Mouse (Mus musculus): ENCODE results near the gene Pde6b. TPM values are rescaled to one million over a fixed set of nuclear protein-coding genes. Genes with fewer than 3 reads are reported as not detected.

Pde6b gene
- total RNA-seq (2021) = not detected
- long read RNA-seq, experiment 1 = 0 reads
- long read RNA-seq, experiment 2 = 0 reads

DNA sequence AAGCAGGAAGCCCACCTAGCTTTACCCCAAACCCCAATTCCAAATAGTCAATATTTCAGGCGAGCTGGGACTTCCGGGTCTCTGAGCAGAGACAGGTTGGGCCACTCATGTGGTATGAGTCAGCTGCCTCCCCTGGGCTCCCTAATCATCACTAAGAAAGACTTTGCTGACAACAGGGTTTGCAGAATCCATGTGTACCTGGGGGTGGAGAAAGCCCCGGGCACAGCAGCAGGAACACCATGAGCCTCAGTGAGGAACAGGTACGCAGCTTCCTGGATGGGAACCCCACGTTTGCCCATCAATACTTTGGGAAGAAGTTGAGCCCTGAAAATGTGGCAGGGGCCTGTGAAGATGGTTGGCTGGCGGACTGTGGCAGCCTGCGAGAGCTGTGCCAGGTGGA, at the start of gene Pde6b:
Pde6b (plus strand) TSS at position 191 of the 400 bp plus-strand sequence.
- no peak for DNase-seq (ENCODE audit: low spot score in 2 of 2)

DNA sequence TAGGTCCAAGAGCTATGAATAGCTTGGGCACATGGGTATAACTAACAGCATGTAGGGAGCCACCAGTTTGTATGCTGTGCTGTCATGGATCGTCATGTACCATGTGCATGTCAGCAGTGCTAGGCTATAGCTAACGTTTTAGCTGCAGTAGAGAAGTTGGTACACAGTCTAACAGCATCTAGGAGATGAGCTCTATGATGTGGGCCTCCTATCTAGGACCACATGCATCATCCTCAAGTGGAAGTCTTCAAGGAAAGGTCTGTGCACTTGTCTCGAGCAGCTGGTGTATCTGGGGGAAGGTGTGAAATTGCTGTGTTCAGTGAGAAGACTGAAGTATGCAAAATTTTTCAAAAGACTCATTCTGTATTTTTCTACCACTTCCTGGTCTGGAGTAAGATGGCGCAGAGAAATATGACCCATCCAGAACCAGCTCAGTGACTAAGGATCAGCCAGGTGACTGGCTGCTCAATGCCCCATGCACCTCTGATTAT, 44.5 kb upstream of the Pde6b start:
- no peak for DNase-seq (ENCODE audit: low spot score in 2 of 2)

- DNase-seq (ENCODE audit: low spot score in 2 of 2) = no peak
These were observed 42.7 kb upstream of the Pde6b start for GRCm38 (mm10) chr5:108345313-108346071.

DNA sequence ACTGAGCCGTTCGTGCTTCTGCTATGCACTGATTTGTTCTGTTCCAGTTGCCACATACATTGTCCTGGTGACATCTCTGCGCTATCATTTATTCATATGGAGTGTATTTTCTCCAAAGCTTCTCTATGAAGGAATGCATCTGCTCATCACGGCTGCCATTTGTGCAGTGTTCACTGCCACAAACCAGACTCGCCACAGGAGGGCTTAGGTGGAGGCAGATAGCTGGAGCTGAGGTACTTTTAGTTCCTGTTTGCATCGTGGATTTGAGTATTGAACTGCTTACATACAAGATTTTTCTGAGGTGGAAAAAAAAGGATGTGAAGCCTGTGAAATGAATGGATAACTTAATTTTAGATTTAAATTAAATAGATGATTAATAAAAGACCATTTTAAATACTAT, 40.3 kb upstream of the Pde6b start:
- DNase-seq (ENCODE audit: low spot score in 2 of 2) = no peak

- no peak for DNase-seq (ENCODE audit: low spot score in 2 of 2)
These were observed 38.6 kb upstream of the Pde6b start for GRCm38 (mm10) chr5:108349511-108350148.

DNA sequence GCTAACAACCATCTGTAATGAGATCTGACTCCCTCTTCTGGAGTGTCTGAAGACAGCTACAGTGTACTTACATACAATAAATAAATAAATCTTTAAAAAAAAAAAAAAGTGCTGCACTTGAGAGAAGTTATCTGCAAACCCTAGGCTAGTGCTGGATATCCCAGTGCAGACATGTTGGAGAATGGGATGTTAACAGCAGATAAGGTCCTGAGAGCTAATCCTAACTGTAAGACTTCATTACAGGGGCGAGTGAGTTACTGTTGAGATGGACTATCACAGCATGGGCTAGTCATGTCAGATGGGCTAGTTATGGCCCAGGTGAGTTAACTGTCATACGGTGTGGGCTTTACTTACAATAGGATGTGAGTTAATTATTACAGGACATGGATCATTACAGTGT, 34.1 kb upstream of the Pde6b start:
- no peak for DNase-seq (ENCODE audit: low spot score in 2 of 2)

- DNase-seq (ENCODE audit: low spot score in 2 of 2) = no peak
These were observed 30.3 kb upstream of the Pde6b start for GRCm38 (mm10) chr5:108357862-108358261.

- no peak for DNase-seq (ENCODE audit: low spot score in 2 of 2)
These were observed 28.7 kb upstream of the Pde6b start for GRCm38 (mm10) chr5:108359491-108359890.

DNA sequence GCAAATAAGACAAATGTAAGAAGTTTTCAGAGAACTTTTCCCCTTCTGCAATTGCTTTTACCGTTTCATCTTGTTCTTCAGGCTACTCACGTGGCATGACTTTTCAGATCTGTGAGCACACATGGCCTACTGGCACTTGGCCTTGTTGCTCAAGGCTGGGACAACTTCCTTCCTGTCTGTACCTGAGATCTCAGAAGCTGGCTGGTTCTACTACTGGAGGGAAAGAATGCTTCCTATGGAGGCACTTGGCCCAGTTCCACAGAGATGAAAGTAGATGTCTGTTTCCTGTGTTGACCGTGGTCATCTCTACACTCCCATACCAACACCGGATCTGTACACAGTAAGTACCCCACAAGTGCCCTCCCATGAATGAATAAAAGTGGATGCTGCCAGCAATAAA, 28.0 kb upstream of the Pde6b start:
- no peak for DNase-seq (ENCODE audit: low spot score in 2 of 2)

DNA sequence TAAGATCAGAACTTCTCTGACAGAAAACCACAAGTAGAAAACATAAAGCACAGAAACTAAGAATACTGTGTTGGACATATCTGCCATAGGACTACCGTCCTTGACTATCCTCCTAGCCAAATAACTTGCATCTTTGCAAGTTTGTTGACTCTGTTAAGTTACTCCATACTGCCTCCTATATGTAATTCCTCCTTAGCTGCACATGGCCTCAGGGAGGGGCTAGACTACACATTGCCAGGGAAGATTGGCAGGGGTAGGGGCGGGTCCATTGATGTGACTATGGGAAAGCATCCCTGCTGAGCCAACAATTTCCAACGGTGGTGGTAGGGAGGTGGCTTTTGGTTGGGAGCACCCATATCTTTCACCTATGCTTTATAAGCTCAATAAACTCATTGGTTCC, 25.9 kb upstream of the Pde6b start:
- DNase-seq (ENCODE audit: low spot score in 2 of 2) = no peak

DNA sequence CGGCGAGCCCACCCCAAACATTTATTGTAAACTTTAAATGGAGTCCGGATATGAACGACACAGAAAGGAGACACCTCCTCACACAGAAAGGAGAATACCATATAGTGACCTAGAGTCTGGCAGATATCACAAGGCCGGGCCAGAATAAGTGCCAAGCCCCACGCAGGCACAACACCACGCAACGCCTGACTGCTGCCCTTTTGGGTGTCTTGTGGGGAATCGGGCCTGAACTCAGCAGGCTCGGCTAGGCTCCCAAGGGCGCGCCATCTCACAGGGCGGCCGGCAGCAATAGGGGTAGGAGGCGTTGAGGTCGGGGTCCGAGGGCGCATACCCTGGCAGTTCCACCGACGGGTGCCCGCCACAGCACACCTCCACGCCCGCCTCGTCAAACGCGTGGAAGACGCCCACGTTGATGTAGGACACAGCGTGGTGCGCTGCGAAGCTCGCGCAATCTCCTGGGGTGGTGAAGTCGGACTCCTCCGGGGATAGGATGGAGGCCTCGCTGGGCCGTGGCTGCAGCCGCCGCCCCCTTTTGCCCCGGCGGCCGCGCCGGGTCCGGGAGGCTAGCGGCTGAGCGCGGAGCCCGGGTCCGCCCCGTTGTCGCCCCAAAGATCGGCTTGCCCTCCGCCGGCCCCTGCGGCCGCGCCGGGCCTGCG, 21.7 kb upstream of the Pde6b start:
- DNase-seq (ENCODE audit: low spot score in 2 of 2) = peak in 1 of 2 experiments; percentile 27

DNA sequence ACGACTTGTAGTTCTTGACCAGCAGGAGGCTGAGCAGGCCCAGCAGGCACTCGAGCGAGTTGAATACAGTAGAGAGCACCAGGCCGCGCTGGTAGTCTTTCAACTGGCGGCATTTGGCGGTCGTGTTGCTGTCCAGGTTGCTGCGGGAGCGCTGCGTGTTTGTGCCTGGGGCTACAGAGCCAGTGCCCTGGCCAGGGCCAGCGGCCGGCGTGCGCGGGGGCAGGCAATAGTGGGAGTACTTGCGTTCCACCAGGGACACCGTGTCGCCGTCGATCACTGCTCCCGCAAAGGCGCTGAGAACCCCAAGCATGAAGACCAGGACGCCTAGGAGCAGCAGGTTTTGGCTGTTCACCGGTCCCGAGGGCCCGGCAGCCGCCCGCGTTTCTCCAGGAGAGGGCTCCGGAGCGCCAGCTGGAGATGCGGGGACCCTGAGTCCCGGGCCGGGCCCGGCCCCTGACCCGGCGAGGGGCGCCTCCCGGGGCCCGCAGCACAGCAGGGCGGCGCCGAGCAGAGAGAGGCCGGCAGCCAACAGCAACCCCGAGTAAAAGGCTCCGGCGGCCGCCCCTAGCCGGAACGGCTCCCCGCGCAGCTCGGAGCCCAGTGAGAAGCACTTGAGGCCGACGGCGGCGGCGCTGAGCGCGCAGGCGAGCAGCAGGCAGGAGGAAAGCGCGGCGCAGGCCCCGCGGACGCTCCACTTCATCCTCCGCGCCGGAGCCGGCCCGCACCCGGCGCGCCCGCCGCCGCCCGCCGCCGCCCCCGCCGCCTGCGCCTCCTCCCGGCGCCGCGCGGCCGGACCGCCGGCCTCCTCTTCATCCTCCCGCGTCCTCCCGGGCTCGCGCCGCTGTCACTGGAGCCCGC, 21.0 kb upstream of the Pde6b start:
- DNase-seq (ENCODE audit: low spot score in 2 of 2) = peak; percentile 47 to 50

GRCm38 (mm10) chr5:108367871-108368332, 20.3 kb upstream of the Pde6b start, which contains the start of gene Gm42517:
Gene Gm42517, minus strand, starts transcription at chr5:108367922.
- peak in 1 of 2 experiments; percentile 13 for DNase-seq (ENCODE audit: low spot score in 2 of 2)

GRCm38 (mm10) chr5:108368446-108368845, 19.7 kb upstream of the Pde6b start:
- no peak for DNase-seq (ENCODE audit: low spot score in 2 of 2)

- DNase-seq (ENCODE audit: low spot score in 2 of 2) = peak; percentile 51 to 54
These were observed 19.2 kb upstream of the Pde6b start for GRCm38 (mm10) chr5:108368851-108369621.

- no peak for DNase-seq (ENCODE audit: low spot score in 2 of 2)
These were observed 18.2 kb upstream of the Pde6b start for GRCm38 (mm10) chr5:108369964-108370363.

GRCm38 (mm10) chr5:108374079-108374478, 14.1 kb upstream of the Pde6b start:
- no peak for DNase-seq (ENCODE audit: low spot score in 2 of 2)

DNA sequence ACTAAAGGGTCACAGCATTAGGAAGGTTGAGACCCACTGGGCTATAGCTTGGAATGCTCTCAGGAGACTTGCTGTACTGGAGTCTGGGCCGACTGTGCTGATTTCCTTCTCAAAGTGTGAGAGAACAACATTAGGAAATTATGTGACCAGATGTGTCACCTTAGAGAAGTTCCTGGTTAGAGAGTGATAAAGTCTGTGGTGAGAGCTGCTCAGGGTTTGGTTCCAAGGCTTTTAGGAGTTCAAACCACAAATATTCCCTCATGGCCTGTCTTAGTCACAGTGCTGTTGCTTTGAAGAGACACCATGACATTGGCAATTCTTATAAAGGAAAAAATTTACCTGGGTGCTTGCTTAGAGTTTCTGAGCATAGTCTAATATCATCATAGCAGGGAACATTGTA, 12.1 kb upstream of the Pde6b start:
- DNase-seq (ENCODE audit: low spot score in 2 of 2) = no peak

- no peak for DNase-seq (ENCODE audit: low spot score in 2 of 2)
These were observed 9.8 kb upstream of the Pde6b start for GRCm38 (mm10) chr5:108378346-108378745.

GRCm38 (mm10) chr5:108385632-108386031, 2.6 kb upstream of the Pde6b start:
- no peak for DNase-seq (ENCODE audit: low spot score in 2 of 2)

Data from adrenal gland, adult 18-20 months (tissue).